Mouse (Mus musculus) intestine, embryonic 16.5 days (tissue): ENCODE measurements around the gene Gm20388. TPM values are rescaled to one million over a fixed set of nuclear protein-coding genes. Genes with fewer than 3 reads are reported as not detected.

ENCODE experiments used
- ATAC-seq: fragments of 200-750 bp; cut with Nextera tagmentation; 2 replicates; pipeline ENCODE4 v1.8.0; 2017; ENCODE audit warnings: moderate TSS enrichment, moderate library complexity
- H3K27ac ChIP-seq: fragments of 300-500 bp; sonication (generic); 2 replicates; pipeline ENCODE4 v1.5.1; 2014; ENCODE audit warnings: mild to moderate bottlenecking, low read length
- H3K27me3 ChIP-seq: fragments of 300-500 bp; sonication (generic); replicated peaks from 2 replicates; pipeline ENCODE4 v1.6.1; 2014; ENCODE audit warnings: low read length, control low read depth, mixed read lengths; ENCODE audit not compliant: control insufficient read depth, insufficient read depth
- H3K36me3 ChIP-seq: fragments of 300-500 bp; sonication (generic); 2 replicates; pipeline ENCODE4 v1.6.1; 2014; ENCODE audit warnings: low read length, control low read depth; ENCODE audit not compliant: control insufficient read depth, insufficient read depth
- H3K4me1 ChIP-seq: fragments of 300-500 bp; sonication (generic); 2 replicates; pipeline ENCODE4 v1.6.1; 2014; ENCODE audit warnings: low read length, control low read depth, mixed read lengths; ENCODE audit not compliant: control insufficient read depth, insufficient read depth
- H3K4me2 ChIP-seq: fragments of 300-500 bp; sonication (generic); 2 replicates; pipeline ENCODE4 v1.6.1; 2014; ENCODE audit warnings: low read depth, low read length, control low read depth
- H3K4me3 ChIP-seq: fragments of 300-500 bp; sonication (generic); 2 replicates; pipeline ENCODE4 v1.5.1; 2014; ENCODE audit warnings: mild to moderate bottlenecking, low read length
- H3K9ac ChIP-seq: fragments of 300-500 bp; sonication (generic); 2 replicates; pipeline ENCODE4 v1.6.1; 2014; ENCODE audit warnings: low read depth, low read length
- H3K9me3 ChIP-seq: fragments of 300-500 bp; sonication (generic); 2 replicates; pipeline ENCODE4 v1.6.1; 2016; ENCODE audit warnings: low read length, control low read depth; ENCODE audit not compliant: control insufficient read depth
- WGBS: fragments of 180-500 bp; shearing (Covaris S2); extraction: QIAGEN DNeasy Blood & Tissue Kit; methylation state at CpG from one replicate; pipeline ENCODE4 v1.1.7; 2014; 5-methylcytosine and 5-hydroxymethylcytosine counted together
- polyA plus RNA-seq: library from polyadenylated mRNA; unstranded; fragments of >200 nt; fragmentation: Nextera tagmentation; extraction: Ambion mirVana; gene quantifications from 2 replicates; pipeline ENCODE4 v1.2.1, GENCODE M21; 2015

Gene Gm20388
- polyA plus RNA-seq, 1 experiment from 2014 or later: 5.8 TPM

GRCm38 (mm10) chr8:124349663-124350062, 4439.0 kb downstream of the Gm20388 start:
- H3K9me3 ChIP-seq: no peaks in the 10 kb centered on the region
- no peak overlapping the region for H3K9ac ChIP-seq
- WGBS: 39% methylated on average over 7 of the region's 7 CpGs
- peaks cover 3% of the 10 kb centered on the region for H3K4me1 ChIP-seq
- no peak overlapping the region for H3K4me2 ChIP-seq
- H3K36me3 ChIP-seq: no peaks in the 10 kb centered on the region
- ATAC-seq: peak; percentile 39; the same call in 1 of the 2 replicates
- no peak overlapping the region for H3K4me3 ChIP-seq
- no peaks in the 10 kb centered on the region for H3K27me3 ChIP-seq
- no peak overlapping the region for H3K27ac ChIP-seq

DNA sequence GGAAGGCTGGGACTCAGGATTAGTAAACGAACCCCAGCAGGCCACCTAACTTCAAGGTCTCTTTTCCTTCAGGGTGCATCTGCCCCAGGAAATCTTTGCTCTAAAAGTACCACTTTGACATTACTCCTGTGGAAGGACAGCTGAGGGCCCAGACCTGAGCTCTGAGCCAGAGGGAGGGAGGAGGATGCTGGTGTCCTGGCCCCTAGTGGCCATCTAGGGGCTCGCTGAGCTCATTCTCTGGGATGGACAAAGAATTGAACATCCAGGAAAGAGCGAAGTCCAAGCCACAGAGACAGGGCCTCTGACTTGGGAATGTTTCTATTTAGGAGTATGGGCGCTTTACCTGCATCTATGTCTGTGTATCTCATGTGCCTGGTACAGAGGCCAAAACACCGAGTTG, 4441.0 kb downstream of the Gm20388 start:
- 62% methylated on average over 5 of the region's 5 CpGs for WGBS
- Histone ChIP-seq H3K4me1 (no peaks in the 10 kb centered on the region), H3K36me3 (no peaks in the 10 kb centered on the region), H3K9ac (no peak overlapping the region), H3K4me2 (no peak overlapping the region), H3K27me3 (no peaks in the 10 kb centered on the region), H3K9me3 (no peaks in the 10 kb centered on the region), H3K4me3 (no peak overlapping the region), H3K27ac (no peak overlapping the region)
- ATAC-seq: no peak

DNA sequence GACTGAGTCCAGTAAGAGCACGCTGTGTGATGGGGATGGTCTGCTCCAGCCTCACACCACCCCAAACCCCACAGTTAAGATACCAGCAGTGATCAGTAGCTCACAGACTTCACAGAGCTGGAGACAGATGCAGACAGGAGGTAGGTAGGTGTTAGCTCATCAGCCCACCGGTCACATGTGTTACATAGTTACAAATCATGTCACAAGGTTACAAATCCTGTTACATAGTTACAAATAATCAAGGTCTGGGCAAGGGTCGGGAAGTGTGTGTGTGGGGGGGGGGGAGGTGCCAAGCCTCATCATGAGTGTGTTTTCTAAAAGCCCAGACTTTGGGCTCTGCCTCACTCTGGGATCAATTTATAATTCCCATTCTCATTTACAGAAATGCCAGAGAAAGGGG, 4450.3 kb downstream of the Gm20388 start:
- no peak overlapping the region for H3K4me2 ChIP-seq
- no peaks in the 10 kb centered on the region for H3K9me3 ChIP-seq
- H3K27me3 ChIP-seq: no peaks in the 10 kb centered on the region
- no peak overlapping the region for H3K27ac ChIP-seq
- no peak for ATAC-seq
- no peak overlapping the region for H3K9ac ChIP-seq
- H3K4me3 ChIP-seq: no peak overlapping the region
- H3K4me1 ChIP-seq: no peaks in the 10 kb centered on the region
- 67% methylated on average over 3 of the region's 3 CpGs for WGBS
- no peaks in the 10 kb centered on the region for H3K36me3 ChIP-seq

GRCm38 (mm10) chr8:124361773-124362427, 4451.3 kb downstream of the Gm20388 start:
- H3K27ac ChIP-seq: no peak overlapping the region
- H3K27me3 ChIP-seq: no peaks in the 10 kb centered on the region
- H3K4me1 ChIP-seq: no peaks in the 10 kb centered on the region
- H3K9me3 ChIP-seq: no peaks in the 10 kb centered on the region
- WGBS: 72% methylated on average over 11 of the region's 11 CpGs
- no peaks in the 10 kb centered on the region for H3K36me3 ChIP-seq
- no peak overlapping the region for H3K4me3 ChIP-seq
- H3K4me2 ChIP-seq: no peak overlapping the region
- no peak for ATAC-seq
- no peak overlapping the region for H3K9ac ChIP-seq

GRCm38 (mm10) chr8:124362589-124362988, 4451.9 kb downstream of the Gm20388 start:
- Histone ChIP-seq H3K9ac (no peak overlapping the region), H3K36me3 (no peaks in the 10 kb centered on the region), H3K4me1 (no peaks in the 10 kb centered on the region), H3K27ac (no peak overlapping the region), H3K9me3 (no peaks in the 10 kb centered on the region), H3K4me3 (no peak overlapping the region), H3K27me3 (no peaks in the 10 kb centered on the region), H3K4me2 (no peak overlapping the region)
- 80% methylated on average over 7 of the region's 7 CpGs for WGBS
- no peak for ATAC-seq

DNA sequence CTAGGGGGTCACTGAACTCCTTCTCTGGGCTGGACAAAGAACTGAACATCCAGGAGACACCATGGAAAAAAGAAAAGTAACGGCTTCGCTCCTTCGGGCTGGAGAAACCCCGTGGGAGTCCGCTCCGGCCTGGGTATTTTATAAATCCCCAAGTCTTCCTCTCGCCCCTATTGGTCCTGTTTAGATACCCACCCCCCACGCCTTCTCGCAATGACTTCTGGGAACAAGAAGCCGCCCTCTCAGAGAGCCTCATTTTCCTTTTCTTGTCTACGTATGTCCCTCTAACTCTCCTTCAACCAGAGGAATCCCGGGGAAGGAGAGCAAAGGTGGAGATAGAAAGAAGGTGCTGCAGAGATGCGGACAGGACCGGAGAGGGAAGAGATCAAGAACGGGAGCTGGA, 4452.7 kb downstream of the Gm20388 start:
- 90% methylated on average over 15 of the region's 15 CpGs for WGBS
- H3K4me2 ChIP-seq: no peak overlapping the region
- no peaks in the 10 kb centered on the region for H3K36me3 ChIP-seq
- H3K4me1 ChIP-seq: no peaks in the 10 kb centered on the region
- no peak overlapping the region for H3K4me3 ChIP-seq
- ATAC-seq: no peak
- H3K27me3 ChIP-seq: no peaks in the 10 kb centered on the region
- no peak overlapping the region for H3K27ac ChIP-seq
- no peaks in the 10 kb centered on the region for H3K9me3 ChIP-seq
- H3K9ac ChIP-seq: no peak overlapping the region

DNA sequence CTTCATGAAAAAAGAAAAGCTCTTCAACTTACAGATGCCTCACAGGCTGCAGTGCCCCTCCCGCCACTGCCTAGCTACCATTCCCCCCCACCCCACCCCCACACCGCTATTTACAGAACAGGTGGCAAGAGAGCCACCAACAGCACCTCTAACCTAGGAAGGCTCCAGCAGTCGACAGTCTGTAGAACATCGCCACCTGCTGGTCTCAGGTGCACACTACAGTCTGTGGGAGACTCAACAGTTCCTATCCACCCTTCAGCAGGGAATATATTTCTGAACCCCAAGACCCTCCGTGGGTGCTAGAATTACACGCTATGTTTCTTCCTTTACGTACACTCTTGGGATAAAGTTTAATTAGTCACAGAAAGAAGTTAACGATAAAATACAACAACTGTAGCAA, 4457.6 kb downstream of the Gm20388 start:
- H3K4me2 ChIP-seq: no peak overlapping the region
- WGBS: 19% methylated on average over 8 of the region's 8 CpGs
- no peak overlapping the region for H3K27ac ChIP-seq
- no peaks in the 10 kb centered on the region for H3K36me3 ChIP-seq
- no peaks in the 10 kb centered on the region for H3K4me1 ChIP-seq
- no peak overlapping the region for H3K4me3 ChIP-seq
- ATAC-seq: 0 out of 2 replicates have a peak, but pooled peaks have one; percentile 38
- no peak overlapping the region for H3K9ac ChIP-seq
- no peaks in the 10 kb centered on the region for H3K9me3 ChIP-seq
- no peaks in the 10 kb centered on the region for H3K27me3 ChIP-seq

DNA sequence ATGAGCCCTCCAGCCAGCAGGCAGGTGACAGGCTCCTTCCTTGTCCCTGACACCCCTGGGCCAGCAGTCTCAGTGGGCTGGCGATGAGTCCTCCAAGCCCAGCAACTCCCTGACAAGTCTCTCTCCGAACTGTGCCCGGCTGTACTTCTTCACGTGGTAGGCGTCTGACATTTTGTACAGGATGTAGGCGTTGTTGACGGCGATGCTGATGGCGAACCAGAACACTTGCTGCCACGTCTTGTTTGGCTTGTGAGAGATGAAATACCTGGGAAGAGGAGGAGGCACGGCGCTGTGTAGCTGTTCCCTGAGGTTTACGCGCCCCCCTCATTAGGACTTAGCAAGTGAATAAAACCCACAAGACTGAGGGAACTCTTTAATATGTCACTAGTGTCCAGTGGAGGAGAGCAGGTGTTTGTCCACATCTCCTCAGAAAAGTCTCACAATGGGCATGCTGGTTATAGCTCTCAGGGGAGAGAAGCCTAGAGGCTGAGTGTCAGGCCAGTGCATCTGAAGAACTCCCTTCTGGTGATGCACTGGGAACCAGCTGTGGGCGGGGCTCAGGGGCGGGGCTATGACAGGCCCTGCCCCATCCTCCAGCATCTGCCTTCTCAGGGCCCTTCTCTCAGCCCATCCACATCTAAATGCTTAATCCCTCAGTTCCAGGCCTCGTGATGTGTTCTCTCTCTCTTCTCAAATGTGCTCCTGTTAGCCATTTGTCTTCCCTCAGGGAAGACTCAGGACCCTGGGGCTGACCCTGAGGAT, 4460.0 kb downstream of the Gm20388 start:
- ATAC-seq: no peak
- WGBS: 76% methylated on average over 17 of the region's 17 CpGs
- H3K27me3 ChIP-seq: no peaks in the 10 kb centered on the region
- H3K4me3 ChIP-seq: no peak overlapping the region
- no peak overlapping the region for H3K27ac ChIP-seq
- no peaks in the 10 kb centered on the region for H3K4me1 ChIP-seq
- H3K9me3 ChIP-seq: no peaks in the 10 kb centered on the region
- H3K9ac ChIP-seq: no peak overlapping the region
- no peaks in the 10 kb centered on the region for H3K36me3 ChIP-seq
- no peak overlapping the region for H3K4me2 ChIP-seq

GRCm38 (mm10) chr8:124371410-124372123, 4460.9 kb downstream of the Gm20388 start:
- WGBS: 89% methylated on average over 23 of the region's 23 CpGs
- no peak overlapping the region for H3K27ac ChIP-seq
- H3K4me1 ChIP-seq: no peaks in the 10 kb centered on the region
- H3K4me3 ChIP-seq: no peak overlapping the region
- ATAC-seq: no peak
- H3K9me3 ChIP-seq: no peaks in the 10 kb centered on the region
- no peaks in the 10 kb centered on the region for H3K36me3 ChIP-seq
- H3K9ac ChIP-seq: no peak overlapping the region
- no peaks in the 10 kb centered on the region for H3K27me3 ChIP-seq
- no peak overlapping the region for H3K4me2 ChIP-seq
